Mouse (Mus musculus) mouse embryonic stem cell (cell line): ENCODE measurements around the gene Prdm12.

Experiments
- in situ Hi-C, 2 experiments: fragments of 300-500 bp; cut with MboI; formaldehyde crosslinking; loops; 1 replicate in 1 of 2; 3 replicates in 1 of 2; pipeline ENCODE4 v1.14.3; 2019 to 2020; ENCODE audit warnings: low sequenced_read_pairs in 2 of 2, low pct_unique_long_range_greater_than_20kb in 1 of 2, mixed read lengths in 1 of 2; ENCODE audit not compliant: unreplicated experiment in 1 of 2

The Prdm12 gene

DNA sequence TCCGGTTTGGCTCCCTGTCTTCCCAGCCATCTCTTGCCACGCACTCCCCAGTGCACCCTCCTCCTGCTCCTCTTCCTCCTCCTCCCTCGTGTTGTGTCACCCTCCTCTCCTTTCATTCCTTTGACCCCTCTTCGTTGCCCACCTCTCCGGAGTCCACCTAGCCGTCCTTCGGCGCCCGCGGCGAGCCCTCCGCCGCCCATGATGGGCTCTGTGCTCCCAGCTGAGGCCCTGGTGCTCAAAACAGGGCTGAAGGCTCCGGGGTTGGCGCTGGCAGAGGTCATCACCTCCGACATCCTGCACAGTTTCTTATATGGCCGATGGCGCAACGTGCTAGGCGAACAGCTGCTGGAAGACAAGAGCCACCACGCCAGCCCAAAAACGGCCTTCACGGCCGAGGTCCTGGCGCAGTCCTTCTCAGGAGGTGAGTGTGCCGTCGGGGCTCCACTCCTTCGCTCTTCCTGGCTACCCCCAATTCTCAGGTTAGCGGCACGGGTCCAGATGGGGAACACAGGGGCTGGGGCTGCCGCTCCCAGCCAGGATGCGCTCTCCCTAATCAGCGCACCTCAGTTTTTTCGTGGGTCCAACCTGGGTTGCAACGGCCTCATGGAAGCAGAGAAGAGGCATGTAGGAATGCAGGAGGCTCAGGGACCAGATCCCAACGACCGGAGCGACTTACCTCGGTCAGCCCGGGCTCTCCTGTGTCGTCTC is at the start of gene Prdm12:
Gene Prdm12 (plus strand): TSS at position 137 of the 708 bp plus-strand sequence.
- in situ Hi-C loops: loop anchor here in 1 of 2 experiments (25.0 kb wide), 1 partner anchor 1997 kb away; the partner anchor contains the start of gene Lmx1b

DNA sequence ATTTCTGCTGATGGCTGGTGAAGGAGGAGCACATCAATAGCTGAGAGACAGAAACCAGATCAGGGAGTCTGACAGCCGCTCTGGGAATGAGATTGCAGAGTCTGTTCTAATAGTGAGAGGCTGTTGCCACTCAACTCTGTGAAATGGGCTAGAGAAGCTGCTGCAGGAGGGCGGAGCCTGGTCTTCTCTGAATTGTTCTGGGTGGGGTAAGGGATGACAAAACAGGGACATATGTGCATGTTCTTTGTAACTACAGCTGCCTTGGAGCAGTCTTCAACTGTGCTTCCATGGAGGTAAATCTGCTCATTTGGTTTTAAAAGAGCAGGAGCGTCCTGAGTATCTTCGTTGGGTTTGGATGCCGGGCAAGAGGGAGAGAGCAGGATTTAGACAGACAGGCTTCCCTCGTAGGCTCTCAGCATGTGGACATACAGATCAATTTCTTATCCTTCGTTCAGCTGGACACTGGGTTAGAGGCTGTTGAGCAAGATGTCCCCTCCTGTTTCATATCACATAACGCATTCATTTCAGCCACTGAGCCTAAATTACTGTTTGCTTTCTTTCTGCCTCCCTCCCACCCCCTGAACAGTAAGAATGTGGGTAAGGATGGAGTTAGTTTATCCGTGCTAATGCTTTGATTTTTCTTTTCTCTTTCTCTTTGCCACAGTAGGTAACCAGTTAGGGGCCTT is 47.9 kb upstream of the Prdm12 start:
- in situ Hi-C loops: no loop called here

DNA sequence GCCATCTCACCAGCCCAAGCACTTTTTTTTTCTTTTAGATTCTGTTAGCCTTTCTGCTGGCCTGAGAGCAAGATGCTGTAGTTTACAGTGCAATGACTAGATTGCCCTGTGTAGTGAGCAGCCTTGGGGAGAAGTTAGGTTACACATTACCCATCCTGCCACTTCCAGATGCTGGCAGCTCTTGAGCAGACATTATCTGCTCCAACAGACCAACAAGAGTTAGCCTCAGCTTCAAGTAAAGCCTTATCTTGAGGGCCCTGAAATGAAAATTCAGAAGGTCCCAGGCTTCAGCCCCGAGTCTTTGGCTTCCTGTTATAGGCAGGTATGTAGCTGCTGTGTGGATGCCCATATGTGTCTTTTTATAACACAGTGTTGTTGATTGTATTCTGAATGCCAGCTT is 32.3 kb upstream of the Prdm12 start:
- in situ Hi-C loops: no loop called here

DNA sequence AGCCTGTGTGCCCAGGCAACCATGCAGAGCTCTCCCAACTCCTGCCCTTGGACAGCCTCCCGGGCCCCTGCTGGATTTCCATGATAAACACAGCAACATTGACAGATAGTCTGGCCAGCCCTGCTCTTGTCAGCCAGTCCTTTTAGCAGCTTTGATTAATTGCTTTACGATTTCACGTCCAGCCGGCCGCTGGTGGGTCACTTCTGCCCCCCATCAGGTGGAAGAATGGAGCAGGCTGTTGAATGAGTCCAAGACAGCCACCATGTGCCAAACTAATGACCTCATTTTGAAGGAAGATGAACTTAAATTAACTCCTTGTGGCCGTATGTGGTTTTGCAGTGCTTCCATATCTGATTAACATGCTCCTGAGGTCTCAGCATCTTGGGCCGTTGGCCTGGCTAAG is 30.0 kb upstream of the Prdm12 start:
- in situ Hi-C loops: no loop called here

DNA sequence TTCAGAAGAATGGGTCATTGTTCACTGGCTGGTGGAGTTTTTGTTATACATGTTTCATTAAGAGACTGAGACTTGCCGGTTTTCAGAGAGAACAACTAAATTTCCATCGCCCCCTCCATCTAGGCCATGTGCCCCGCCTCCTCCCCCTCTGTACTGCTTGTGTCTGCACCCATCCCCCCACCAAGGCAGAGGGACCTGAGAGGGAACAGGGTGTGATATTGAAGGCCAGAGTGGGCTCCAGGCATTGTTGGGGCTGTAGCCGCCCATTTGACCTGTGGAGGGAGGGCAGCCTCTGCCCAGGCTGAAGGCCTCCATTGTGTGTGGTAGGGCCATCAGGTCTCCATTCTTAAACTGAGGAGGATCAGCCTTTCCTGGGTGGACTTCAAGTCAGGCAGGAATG is 28.9 kb upstream of the Prdm12 start:
- in situ Hi-C loops: no loop called here

DNA sequence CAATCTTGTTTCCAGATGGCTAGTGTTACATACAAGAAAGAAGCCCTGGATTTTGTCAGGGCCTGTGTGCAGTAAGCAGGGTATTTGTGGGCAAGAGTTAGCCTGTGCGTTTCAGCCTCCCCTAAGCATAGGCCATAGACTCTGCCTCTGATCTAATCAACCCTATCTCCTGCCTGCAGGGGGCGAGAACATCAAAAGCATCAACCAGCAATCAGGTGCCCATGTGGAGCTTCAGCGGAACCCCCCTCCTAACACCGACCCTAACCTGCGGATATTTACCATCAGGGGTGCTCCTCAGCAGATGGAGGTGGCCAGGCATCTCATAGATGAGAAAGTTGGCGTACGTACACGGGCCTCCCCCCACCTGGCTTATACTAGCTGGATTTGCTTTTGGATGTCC is 28.4 kb upstream of the Prdm12 start:
- in situ Hi-C loops: no loop called here

DNA sequence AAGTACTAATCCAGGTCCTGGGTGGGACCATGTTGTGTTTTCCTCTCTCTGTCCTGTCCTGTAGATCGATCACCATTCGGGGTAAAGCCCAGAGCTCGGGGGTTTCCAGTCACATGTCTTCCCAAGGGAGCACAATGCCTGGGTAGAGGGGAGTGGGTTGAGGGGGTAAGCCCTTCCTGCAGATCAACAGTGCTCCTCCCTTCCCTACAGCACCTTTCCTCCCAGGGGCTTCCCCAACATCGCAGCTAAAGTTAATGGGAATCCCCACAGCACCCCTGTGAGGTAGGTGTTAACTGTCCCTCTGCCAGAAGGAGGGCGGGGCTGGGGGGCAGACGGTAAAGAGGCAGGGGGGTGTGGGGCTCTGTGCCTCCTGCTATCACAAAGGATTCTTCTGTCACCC is 27.2 kb upstream of the Prdm12 start:
- in situ Hi-C loops: no loop called here

DNA sequence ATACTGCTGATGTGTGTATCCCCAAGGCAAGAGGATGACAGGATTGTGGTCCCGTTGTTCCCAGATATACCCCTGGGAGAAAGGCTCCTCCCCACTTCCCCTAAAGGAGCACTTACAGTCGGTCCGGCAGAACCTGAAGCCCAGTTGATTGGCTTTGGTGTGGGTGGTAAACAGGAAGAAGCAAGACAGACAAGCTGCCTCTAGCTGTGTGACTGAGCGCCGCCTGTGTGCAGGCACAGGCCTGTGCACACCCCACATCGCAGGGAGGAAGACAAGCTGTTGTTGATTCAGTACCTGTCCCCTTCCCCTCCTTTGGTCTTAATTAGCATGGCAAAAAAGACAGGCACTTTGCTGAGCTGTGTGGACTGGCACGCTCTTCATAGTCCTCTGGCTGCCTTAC is 26.1 kb upstream of the Prdm12 start:
- in situ Hi-C loops: no loop called here

DNA sequence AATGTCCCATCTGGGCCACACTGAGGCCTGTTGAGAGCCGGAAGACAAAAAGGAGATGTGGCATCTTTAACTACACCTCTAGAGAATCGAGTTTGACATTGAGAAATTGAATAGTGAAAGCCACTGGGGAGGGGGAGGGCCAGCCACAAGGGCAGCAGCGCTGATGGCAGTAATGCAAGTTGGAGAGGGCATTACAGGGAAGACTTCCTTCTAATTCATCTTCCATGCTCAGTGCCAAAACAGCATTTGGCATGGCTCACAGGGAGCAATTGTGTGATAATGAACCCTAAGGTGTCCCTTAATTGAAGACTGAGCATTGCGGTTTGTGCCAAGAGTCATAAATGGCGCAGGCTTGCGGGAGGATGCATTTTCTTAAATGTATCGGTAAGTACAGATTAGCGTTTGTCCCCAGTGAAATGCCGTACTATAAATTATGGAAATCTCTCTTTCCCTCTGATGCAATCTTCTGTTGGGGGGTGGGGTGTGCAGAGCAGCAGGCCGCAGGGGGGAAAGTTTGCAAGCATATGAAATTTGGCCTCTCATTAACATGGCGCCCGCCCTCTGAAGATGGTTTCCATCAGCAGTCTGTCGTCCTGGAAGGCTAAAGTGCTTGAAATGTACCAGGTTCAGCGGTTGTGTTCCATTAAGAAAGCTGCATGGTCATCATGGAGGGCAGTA is 21.2 kb upstream of the Prdm12 start:
- in situ Hi-C loops: no loop called here

DNA sequence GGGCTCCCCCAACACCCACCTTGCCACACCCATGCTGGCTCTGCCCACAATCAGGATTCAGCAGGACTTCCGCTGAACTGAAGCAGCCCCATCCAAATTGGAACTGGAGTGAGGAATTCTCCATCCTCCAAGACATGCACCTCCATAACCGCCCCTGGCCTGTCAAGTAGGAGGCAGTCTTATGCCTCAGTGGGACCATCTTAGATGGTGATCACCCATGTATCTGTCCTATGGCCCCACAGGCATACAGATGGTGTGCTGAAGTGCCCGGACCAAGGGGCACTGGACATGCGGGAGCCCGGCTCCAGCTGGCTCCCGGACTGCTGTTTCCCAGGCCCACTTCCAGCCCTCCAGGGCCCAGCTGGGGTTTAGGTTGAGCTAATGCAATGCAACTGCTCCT is 20.6 kb upstream of the Prdm12 start:
- in situ Hi-C loops: no loop called here

DNA sequence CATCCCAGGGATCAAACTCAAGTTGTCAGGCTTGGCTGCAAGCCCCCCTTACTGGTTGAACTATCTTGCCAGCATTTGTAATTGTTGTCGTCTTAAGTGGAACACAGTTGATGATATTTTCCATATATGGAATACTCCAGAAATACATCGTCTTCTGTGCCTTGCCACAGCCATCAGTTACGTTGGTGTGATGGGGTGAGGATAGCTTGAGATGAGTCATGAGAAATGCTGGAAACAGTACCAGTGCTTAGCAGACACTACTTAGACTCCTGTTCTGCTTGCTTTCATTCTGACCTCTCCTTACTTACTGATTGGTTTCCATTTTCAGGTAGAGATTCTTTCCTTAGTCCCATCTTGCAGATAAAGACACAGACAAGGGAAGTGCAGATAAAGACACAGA is 6.3 kb upstream of the Prdm12 start:
- in situ Hi-C loops: loop anchor here in 1 of 2 experiments (25.0 kb wide), 1 partner anchor 2004 kb away; the partner anchor contains the start of gene Lmx1b

DNA sequence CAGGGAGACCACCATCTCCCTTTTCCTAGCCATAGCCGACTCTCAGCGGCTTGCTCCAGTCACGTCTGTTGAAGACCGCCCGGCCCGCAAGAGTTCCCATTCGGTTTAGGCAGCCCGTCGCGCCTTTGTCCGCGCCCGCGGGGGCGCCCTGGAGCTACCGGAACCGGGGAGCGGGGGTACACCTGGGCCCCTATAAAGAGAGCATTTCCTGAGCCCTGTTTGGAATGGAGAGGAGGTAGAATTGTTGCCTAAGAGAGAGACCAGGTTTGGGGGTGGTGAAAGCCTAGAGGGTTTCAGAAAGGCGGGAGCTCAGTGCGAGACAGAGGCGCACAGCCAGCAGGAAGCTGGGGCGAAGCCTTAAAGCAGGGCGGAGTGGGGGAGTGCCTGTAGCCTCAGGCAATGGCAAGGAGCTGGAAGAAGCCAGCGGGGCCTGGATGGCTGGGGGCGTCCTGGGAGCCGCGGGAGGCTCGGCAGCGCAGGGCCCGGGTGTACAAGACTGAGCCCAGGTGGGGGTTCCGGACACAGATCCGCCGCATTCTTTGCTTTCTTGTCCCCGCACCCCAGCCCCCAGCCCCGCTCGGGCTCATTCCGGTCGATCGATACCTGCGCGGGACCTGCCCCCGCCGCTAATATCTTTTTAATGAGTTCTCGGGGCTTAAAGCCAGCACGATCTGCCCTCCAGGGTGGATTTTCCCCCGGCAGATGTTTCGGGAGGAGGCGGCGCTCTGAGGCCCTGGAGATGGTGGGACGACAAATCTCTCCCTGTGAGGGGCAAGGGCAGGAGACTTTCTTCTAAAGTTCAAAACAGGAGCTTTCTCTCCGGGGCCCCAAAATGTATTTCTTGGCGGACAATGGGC is 4.3 kb upstream of the Prdm12 start:
- in situ Hi-C loops: loop anchor here in 1 of 2 experiments (25.0 kb wide), 1 partner anchor 2002 kb away; the partner anchor contains the start of gene Lmx1b

DNA sequence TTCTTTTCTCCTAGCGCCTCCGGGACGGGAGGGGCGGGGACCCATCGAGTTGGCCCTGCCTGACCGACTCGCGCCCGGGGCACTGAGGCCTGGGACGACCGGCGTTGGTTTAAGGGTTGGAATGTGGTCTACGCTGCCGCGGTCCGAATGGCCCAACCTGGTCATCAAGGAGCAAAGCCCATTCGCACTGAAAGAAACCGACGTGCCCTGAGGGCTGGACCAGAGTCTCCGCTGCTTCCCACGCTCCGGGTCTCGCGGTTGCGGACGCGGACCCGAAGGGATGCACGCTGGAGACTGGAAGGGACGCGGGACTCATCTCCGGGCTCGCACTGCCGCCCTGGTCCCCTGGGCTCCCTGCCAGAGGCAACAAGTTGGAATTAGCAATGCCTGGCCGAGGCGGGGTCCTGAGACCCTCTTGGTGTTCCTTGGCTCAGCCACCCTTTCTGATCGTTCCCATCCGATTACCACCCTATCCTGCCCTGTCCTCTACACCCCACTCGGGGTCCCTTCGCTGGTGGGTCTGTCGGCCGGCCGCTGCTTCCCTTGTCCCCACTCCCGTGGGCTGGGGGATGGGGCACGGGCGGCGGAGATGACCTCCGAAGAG is 3.6 kb upstream of the Prdm12 start:
- in situ Hi-C loops: loop anchor here in 1 of 2 experiments (25.0 kb wide), 1 partner anchor 2001 kb away; the partner anchor contains the start of gene Lmx1b

DNA sequence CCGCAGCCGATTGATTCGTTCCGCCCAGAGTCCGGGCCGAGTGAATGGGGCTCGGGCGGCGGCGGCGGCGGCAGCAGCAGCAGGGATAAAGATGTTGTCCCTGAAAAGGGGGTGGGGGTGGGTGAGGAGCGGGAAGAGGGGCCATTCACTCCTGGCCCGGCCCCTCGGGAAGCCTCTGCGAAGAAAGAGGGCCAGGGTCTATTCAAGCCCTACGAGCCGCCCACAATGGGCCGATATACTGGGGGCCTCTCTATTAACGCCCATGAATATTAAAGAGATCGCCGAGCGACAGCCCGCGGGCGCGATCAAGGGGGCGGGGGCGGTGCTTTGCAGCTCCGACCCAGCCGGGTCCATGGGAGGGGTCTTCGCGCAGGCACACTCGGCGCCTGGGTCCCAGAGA is 3.1 kb upstream of the Prdm12 start:
- in situ Hi-C loops: loop anchor here in 1 of 2 experiments (25.0 kb wide), 1 partner anchor 2001 kb away; the partner anchor contains the start of gene Lmx1b

DNA sequence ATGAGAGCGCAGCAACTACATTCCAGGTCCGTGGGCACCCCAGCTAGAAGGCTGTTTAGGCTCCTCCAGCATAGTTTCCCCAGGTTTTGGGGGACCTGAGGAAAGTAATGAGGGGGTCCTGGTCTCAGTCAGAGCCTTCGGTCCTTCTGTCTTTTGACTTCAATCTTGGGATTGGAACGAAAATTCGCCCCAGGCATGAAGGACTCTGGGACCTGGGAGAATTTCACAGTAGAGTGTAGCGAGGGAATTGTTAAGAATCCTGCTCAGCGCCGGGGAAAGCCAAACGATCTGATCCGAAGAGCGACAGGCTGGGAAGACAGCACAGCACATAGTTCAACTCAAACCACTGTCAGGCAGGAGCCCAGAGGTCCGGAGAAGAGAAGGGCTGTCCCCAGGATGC is 2.5 kb upstream of the Prdm12 start:
- in situ Hi-C loops: loop anchor here in 1 of 2 experiments (25.0 kb wide), 1 partner anchor 2000 kb away; the partner anchor contains the start of gene Lmx1b

DNA sequence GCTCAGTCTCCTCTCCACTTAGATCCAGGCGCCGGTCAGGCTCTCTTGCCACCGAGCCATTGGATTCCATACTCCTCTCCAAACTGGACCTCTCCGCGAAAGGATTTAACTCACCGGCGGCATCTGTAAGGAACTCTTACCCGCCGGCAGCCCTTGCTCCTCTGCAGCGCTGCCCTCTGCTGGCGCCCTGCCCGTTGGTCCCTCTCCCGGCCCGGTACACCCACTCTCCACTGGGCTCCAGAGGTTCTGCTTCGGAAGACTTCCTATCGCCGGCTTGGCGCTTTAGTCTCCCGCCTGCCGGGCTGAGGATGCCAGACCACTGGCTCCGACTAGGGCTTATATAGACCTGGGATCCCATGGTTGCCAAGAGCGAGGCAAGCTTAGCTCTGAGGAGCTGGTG is 2.0 kb upstream of the Prdm12 start:
- in situ Hi-C loops: loop anchor here in 1 of 2 experiments (25.0 kb wide), 1 partner anchor 1999 kb away; the partner anchor contains the start of gene Lmx1b

DNA sequence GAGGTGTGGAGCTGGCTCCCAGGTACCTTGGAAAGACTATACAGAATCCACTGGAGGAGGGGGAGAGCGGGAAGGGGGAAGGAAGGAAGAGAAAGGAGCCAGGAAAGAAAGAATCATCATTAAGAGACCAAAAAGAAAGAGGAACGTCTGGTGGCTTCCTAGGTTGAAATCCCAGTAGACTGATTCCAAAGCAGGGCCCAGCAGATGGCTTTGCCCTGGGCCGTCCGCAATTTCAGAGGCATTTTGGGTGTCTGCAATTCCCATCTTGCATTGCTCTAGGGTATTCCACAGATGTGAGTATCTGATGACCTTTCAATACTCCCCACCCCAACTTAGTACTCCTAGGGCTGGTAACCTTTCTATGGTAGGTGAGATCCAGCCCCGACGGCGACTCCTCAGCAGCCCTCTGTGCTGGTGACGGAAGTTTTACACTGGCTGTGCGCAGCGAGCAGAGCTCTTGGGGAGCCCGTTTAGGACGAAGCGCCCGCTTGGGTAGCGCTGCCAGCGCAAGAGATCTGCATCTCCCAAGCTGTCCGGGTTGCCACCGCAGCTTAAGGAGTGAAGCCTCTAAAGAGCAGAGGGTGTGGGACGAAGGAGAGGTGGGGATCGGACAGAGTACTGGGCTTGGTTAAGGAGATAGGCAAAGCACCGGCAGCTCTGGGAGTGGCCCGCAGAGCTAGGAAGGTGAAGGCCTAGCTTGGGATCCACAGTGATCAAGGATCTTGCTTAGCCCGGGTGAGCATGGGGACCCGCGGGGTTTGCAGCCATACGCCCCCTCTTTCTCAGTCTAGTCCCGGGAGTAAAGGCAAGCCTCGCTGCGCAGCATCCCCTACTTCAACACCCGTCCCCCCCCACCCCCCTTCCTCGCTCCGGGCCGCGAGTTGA is 1.0 kb upstream of the Prdm12 start:
- in situ Hi-C loops: loop anchor here in 1 of 2 experiments (25.0 kb wide), 1 partner anchor 1998 kb away; the partner anchor contains the start of gene Lmx1b
